Comparison of ENCODE assay signal across 18 mouse cellular contexts in genomic region chr8:109823561-109823960, GRCm38 (mm10).
"Had no signal": no experiment of that assay in that cellular context is flagged by ENCODE, and none has a peak within 500 bp of the region (broad histone marks: within the 10 kb centered on the region; RNA-seq: fewer than 3 reads in every experiment).

No protein-coding gene starts in this region.

- H3K36me3 ChIP-seq: hindbrain, embryonic 15.5 days; lung, embryonic 15.5 days; midbrain, embryonic 15.5 days; neural tube, embryonic 12.5 days had no signal

- H3K4me3 ChIP-seq: hindbrain, embryonic 15.5 days; layer of hippocampus, adult 2 months; limb, embryonic 12.5 days; lung, embryonic 15.5 days; midbrain, embryonic 15.5 days; neural tube, embryonic 12.5 days had no signal

- DNase-seq: liver; liver, postnatal 0 days; lung, postnatal 14 days; retina, postnatal 1 day; right cerebral cortex, postnatal 4 days; spleen, adult 18-20 months; thymus, adult 2 months; thymus, postnatal 25 days had no signal

- H3K27me3 ChIP-seq: hindbrain, embryonic 15.5 days; limb, embryonic 12.5 days; lung, embryonic 15.5 days; megakaryocyte, embryonic 14.5 days; midbrain, embryonic 15.5 days; neural tube, embryonic 12.5 days had no signal

- H3K27ac ChIP-seq: hindbrain, embryonic 15.5 days; layer of hippocampus, adult 2 months; limb, embryonic 12.5 days; lung, embryonic 15.5 days; macrophage; midbrain, embryonic 15.5 days; neural tube, embryonic 12.5 days had no signal

- H3K4me1 ChIP-seq: hindbrain, embryonic 15.5 days; limb, embryonic 12.5 days; lung, embryonic 15.5 days; midbrain, embryonic 15.5 days; neural tube, embryonic 12.5 days had no signal

- H3K4me2 ChIP-seq: hindbrain, embryonic 15.5 days; limb, embryonic 12.5 days; lung, embryonic 15.5 days; midbrain, embryonic 11.5 days; midbrain, embryonic 15.5 days; neural tube, embryonic 12.5 days had no signal

- ATAC-seq: intestine, postnatal 0 days; liver, postnatal 0 days; midbrain, embryonic 15.5 days had no signal

- H3K9me3 ChIP-seq: hindbrain, embryonic 15.5 days; limb, embryonic 12.5 days; lung, embryonic 15.5 days; megakaryocyte, embryonic 14.5 days; midbrain, embryonic 15.5 days; neural tube, embryonic 12.5 days had no signal

- H3K9ac ChIP-seq: hindbrain, embryonic 15.5 days; limb, embryonic 12.5 days; liver, postnatal 0 days; lung, embryonic 15.5 days; midbrain, embryonic 15.5 days; neural tube, embryonic 12.5 days had no signal
